In genomic region chr6:90726711-90727122, GRCm38 (mm10) we compare ENCODE assay signal across 20 mouse cellular contexts.
DNase-seq lines count a peak whose midpoint lies in the region; ATAC-seq and TF ChIP-seq lines count a peak whose summit lies in the region.
"Had no signal": no experiment of that assay in that cellular context is flagged by ENCODE, and none has a peak within 500 bp of the region (broad histone marks: within the 10 kb centered on the region; RNA-seq: fewer than 3 reads in every experiment).

No protein-coding gene starts in this region.

- no peaks in the 10 kb centered on the region for H3K27me3 ChIP-seq in forebrain, embryonic 13.5 days
- H3K27me3 ChIP-seq in forebrain, embryonic 15.5 days = no peaks in the 10 kb centered on the region
- no peaks in the 10 kb centered on the region for H3K27me3 ChIP-seq in kidney, postnatal 0 days (ENCODE audit: insufficient read depth, low read length)
- H3K27me3 ChIP-seq in midbrain, embryonic 10.5 days (ENCODE audit: low read depth, poor library complexity, severe bottlenecking) = no peaks in the 10 kb centered on the region
- no peaks in the 10 kb centered on the region for H3K27me3 ChIP-seq in midbrain, embryonic 15.5 days (replicated peaks)
- H3K27me3 ChIP-seq: hindbrain, embryonic 13.5 days; limb, embryonic 12.5 days; midbrain, embryonic 12.5 days had no signal

- H3K9me3 ChIP-seq in forebrain, embryonic 13.5 days (replicated peaks) = no peaks in the 10 kb centered on the region
- H3K9me3 ChIP-seq in forebrain, embryonic 15.5 days = no peaks in the 10 kb centered on the region
- no peaks in the 10 kb centered on the region for H3K9me3 ChIP-seq in kidney, postnatal 0 days (replicated peaks; ENCODE audit: low read length)
- no peaks in the 10 kb centered on the region for H3K9me3 ChIP-seq in midbrain, embryonic 10.5 days (replicated peaks)
- no peaks in the 10 kb centered on the region for H3K9me3 ChIP-seq in midbrain, embryonic 15.5 days
- H3K9me3 ChIP-seq: embryonic facial prominence, embryonic 10.5 days; hindbrain, embryonic 13.5 days; limb, embryonic 12.5 days; midbrain, embryonic 12.5 days had no signal

- peaks cover 63% of the 10 kb centered on the region for H3K4me1 ChIP-seq in forebrain, embryonic 13.5 days
- peaks cover 59% of the 10 kb centered on the region for H3K4me1 ChIP-seq in forebrain, embryonic 15.5 days
- H3K4me1 ChIP-seq in kidney, postnatal 0 days (replicated peaks; ENCODE audit: insufficient read depth, low read length) = peaks cover 19% of the 10 kb centered on the region; the same call in 1 of the 2 replicates
- peaks cover 65% of the 10 kb centered on the region for H3K4me1 ChIP-seq in midbrain, embryonic 10.5 days
- peaks cover 57% of the 10 kb centered on the region for H3K4me1 ChIP-seq in midbrain, embryonic 15.5 days

- H3K9ac ChIP-seq in forebrain, embryonic 13.5 days = no peak overlapping the region
- H3K9ac ChIP-seq in forebrain, embryonic 15.5 days (replicated peaks) = no peak overlapping the region
- no peak overlapping the region for H3K9ac ChIP-seq in kidney, postnatal 0 days (ENCODE audit: low read depth, low read length)
- no peak overlapping the region for H3K9ac ChIP-seq in midbrain, embryonic 15.5 days
- H3K9ac ChIP-seq: hindbrain, embryonic 13.5 days; limb, embryonic 12.5 days; liver, embryonic 14.5 days had no signal

- no peaks in the 10 kb centered on the region for H3K36me3 ChIP-seq in forebrain, embryonic 13.5 days (ENCODE audit: poor library complexity, severe bottlenecking)
- no peaks in the 10 kb centered on the region for H3K36me3 ChIP-seq in forebrain, embryonic 15.5 days
- H3K36me3 ChIP-seq in kidney, postnatal 0 days (ENCODE audit: insufficient read depth, low read length) = no peaks in the 10 kb centered on the region
- peaks cover 2% of the 10 kb centered on the region; the same call in 1 of the 2 replicates for H3K36me3 ChIP-seq in midbrain, embryonic 10.5 days
- no peaks in the 10 kb centered on the region for H3K36me3 ChIP-seq in midbrain, embryonic 15.5 days (replicated peaks)
- H3K36me3 ChIP-seq: embryonic facial prominence, embryonic 10.5 days; hindbrain, embryonic 13.5 days; limb, embryonic 12.5 days; midbrain, embryonic 12.5 days had no signal

- TF ChIP-seq CTCF in kidney, postnatal 0 days (IDR thresholded peaks at IDR 0.05; ENCODE audit: low read depth) = no peak

- H3K4me2 ChIP-seq in forebrain, embryonic 13.5 days = no peak overlapping the region
- no peak overlapping the region for H3K4me2 ChIP-seq in forebrain, embryonic 15.5 days (replicated peaks)
- H3K4me2 ChIP-seq in kidney, postnatal 0 days (ENCODE audit: low read length) = no peak overlapping the region
- no peak overlapping the region for H3K4me2 ChIP-seq in midbrain, embryonic 15.5 days
- H3K4me2 ChIP-seq: hindbrain, embryonic 13.5 days; limb, embryonic 12.5 days; midbrain, embryonic 12.5 days had no signal

- H3K4me3 ChIP-seq in forebrain, embryonic 13.5 days = no peak overlapping the region
- no peak overlapping the region for H3K4me3 ChIP-seq in forebrain, embryonic 15.5 days
- H3K4me3 ChIP-seq in kidney, postnatal 0 days (replicated peaks; ENCODE audit: low read depth, low read length) = no peak overlapping the region
- H3K4me3 ChIP-seq in midbrain, embryonic 10.5 days = no peak overlapping the region
- H3K4me3 ChIP-seq in midbrain, embryonic 15.5 days = no peak overlapping the region
- H3K4me3 ChIP-seq: embryonic facial prominence, embryonic 10.5 days; hindbrain, embryonic 13.5 days; limb, embryonic 12.5 days; midbrain, embryonic 12.5 days had no signal

- 0 out of 2 replicates have a peak overlapping the region, but pooled peaks have one; percentile 20 for H3K27ac ChIP-seq in forebrain, embryonic 13.5 days
- no peak overlapping the region for H3K27ac ChIP-seq in forebrain, embryonic 15.5 days (replicated peaks)
- H3K27ac ChIP-seq in kidney, postnatal 0 days = no peak overlapping the region
- H3K27ac ChIP-seq in midbrain, embryonic 10.5 days (replicated peaks) = peak overlapping the region; percentile 69
- no peak overlapping the region for H3K27ac ChIP-seq in midbrain, embryonic 15.5 days
- H3K27ac ChIP-seq: embryonic facial prominence, embryonic 10.5 days; limb, embryonic 12.5 days; liver, embryonic 14.5 days; midbrain, embryonic 12.5 days had no signal

- 70% methylated on average over 2 of the region's 2 CpGs for WGBS in forebrain, embryonic 13.5 days
- 55% methylated on average over 2 of the region's 2 CpGs for WGBS in forebrain, embryonic 15.5 days
- 62% methylated on average over 2 of the region's 2 CpGs for WGBS in kidney, postnatal 0 days
- WGBS in midbrain, embryonic 10.5 days = 88% methylated on average over 2 of the region's 2 CpGs
- WGBS in midbrain, embryonic 15.5 days = 80% methylated on average over 2 of the region's 2 CpGs

- peak; percentile 49 for DNase-seq in kidney, postnatal 0 days (ENCODE audit: low spot score)
- no peak for DNase-seq in kidney, adult 8-10 months
- no peak for DNase-seq in midbrain, embryonic 10.5 days (ENCODE audit: low spot score)
- DNase-seq in embryo, embryonic 9.5 days (ENCODE audit: extremely low spot score) = no peak
- no peak for DNase-seq in urinary bladder, postnatal 14 days (ENCODE audit: low spot score)
- DNase-seq: adrenal gland, postnatal 14 days; cerebellum, adult 8-10 months; gastrocnemius, postnatal 25 days; heart, adult 18-20 months; kidney, adult 9 months; thymus, postnatal 14 days had no signal

- ATAC-seq in forebrain, embryonic 13.5 days = no peak
- no peak for ATAC-seq in forebrain, embryonic 15.5 days (replicated peaks)
- no peak for ATAC-seq in kidney, postnatal 0 days (replicated peaks; ENCODE audit: low FRiP score, low read depth)
- no peak for ATAC-seq in midbrain, embryonic 15.5 days (replicated peaks)
- ATAC-seq: inflammation-experienced regulatory T-cells, adult 6 months had no signal

Comparison
In these comparisons a context has a peak if more than half of its experiments do, and no peak if none do; other contexts are left out.
1. H3K27ac ChIP-seq: peak in forebrain, embryonic 13.5 days (single experiment) and midbrain, embryonic 10.5 days (single experiment); none in forebrain, embryonic 15.5 days (single experiment), kidney, postnatal 0 days (single experiment) and midbrain, embryonic 15.5 days (single experiment).